Mouse (Mus musculus): Measurements from ENCODE around the gene Pcolce. TPM values are rescaled to one million over a fixed set of nuclear protein-coding genes. Genes with fewer than 3 reads are reported as not detected.

Pcolce gene
- polyA plus RNA-seq, 1 experiment from 2014 or later: 10.5 TPM

DNA sequence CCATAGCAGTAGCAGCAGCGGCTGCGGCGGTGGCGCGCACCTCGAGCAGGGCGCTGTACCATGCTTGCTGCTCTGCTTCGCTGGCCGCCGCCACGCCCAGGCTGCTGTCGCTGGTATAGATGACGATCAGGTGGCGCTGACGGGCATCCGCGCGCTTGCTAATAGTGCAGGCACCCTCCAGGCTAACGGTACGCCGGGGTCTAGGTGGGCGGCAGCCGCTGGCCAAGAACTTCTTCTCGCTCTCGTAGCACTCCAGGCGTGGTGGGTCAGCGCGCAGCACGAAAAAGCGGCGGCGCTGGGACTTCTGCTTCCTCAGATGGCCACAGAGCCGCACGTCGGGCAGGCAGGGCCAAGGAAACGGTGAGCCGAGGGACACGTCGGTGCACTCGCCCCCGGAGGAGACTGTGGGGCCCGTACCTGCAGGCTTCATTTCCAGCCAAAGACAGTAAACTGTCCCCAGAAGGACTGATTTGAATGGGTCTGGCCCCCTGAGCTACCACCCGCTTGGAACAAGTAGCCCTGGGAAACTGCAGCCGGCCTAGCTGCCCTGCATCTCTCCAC, 31.6 kb upstream of the Pcolce start:
- Histone ChIP-seq H3K9ac (replicated peaks) (peak overlapping the region; percentile 55), H3K9me3 (no peaks in the 10 kb centered on the region), H3K27ac (no peak overlapping the region), H3K36me3 (peaks cover 25% of the 10 kb centered on the region), H3K27me3 (peaks cover 49% of the 10 kb centered on the region), H3K4me3 (replicated peaks) (peak overlapping the region; percentile 31), H3K4me1 (replicated peaks) (peaks cover 30% of the 10 kb centered on the region), H3K4me2 (replicated peaks) (peak overlapping the region; percentile 46)
- ATAC-seq: 0 out of 2 replicates have a peak, but pooled peaks have one; percentile 25
- WGBS: 3% methylated on average over 44 of the region's 44 CpGs

DNA sequence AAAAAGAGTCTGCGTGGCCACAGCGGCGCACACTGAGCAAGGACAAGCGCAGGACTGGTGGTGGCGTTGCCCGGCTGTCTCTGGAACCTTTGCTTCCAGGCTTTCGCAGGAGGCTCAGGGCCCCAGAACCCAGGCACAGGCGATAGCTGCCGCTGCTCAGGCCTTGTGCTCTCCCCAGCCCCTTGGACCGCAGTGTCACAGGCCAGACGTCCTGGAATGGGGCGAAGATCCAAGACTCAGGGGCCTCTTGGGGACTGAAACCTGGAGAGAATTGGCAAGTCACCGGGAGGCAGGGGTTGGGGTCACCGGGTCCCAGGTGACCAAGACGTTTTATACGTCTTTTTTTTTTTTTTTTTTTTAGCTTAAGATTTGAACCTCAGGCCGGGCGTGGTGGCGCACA, 30.9 kb upstream of the Pcolce start:
- Histone ChIP-seq H3K4me2 (replicated peaks) (no peak overlapping the region), H3K4me3 (replicated peaks) (no peak overlapping the region), H3K27me3 (peaks cover 49% of the 10 kb centered on the region), H3K9ac (replicated peaks) (no peak overlapping the region), H3K27ac (no peak overlapping the region), H3K4me1 (replicated peaks) (peaks cover 23% of the 10 kb centered on the region), H3K9me3 (no peaks in the 10 kb centered on the region), H3K36me3 (peaks cover 32% of the 10 kb centered on the region)
- ATAC-seq: no peak
- WGBS: 34% methylated on average over 19 of the region's 19 CpGs

DNA sequence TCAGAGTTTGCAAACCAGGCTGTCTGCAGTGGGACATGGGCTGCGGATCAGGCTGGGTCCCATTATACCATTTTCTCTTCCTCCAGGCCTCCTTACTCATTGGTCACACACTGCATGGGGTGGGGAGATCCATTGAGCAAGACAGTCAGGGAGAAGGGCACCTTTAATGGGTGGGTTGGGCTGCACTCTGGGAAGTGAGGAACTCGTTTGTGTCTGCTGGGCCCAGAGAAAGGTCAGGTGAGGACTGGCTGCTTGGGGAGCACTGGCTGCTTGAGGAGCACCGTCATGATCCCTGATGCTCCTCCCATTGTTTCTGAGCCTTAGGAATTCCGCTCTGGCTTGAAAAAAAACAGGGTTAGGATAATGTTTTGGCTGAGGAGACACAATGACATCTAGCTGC, 29.3 kb upstream of the Pcolce start:
- Histone ChIP-seq H3K4me2 (replicated peaks) (no peak overlapping the region), H3K36me3 (peaks cover 48% of the 10 kb centered on the region), H3K9me3 (no peaks in the 10 kb centered on the region), H3K4me3 (replicated peaks) (no peak overlapping the region), H3K27ac (no peak overlapping the region), H3K4me1 (replicated peaks) (peaks cover 11% of the 10 kb centered on the region), H3K9ac (replicated peaks) (no peak overlapping the region), H3K27me3 (peaks cover 49% of the 10 kb centered on the region)
- no peak for ATAC-seq
- 51% methylated on average over 4 of the region's 4 CpGs for WGBS

DNA sequence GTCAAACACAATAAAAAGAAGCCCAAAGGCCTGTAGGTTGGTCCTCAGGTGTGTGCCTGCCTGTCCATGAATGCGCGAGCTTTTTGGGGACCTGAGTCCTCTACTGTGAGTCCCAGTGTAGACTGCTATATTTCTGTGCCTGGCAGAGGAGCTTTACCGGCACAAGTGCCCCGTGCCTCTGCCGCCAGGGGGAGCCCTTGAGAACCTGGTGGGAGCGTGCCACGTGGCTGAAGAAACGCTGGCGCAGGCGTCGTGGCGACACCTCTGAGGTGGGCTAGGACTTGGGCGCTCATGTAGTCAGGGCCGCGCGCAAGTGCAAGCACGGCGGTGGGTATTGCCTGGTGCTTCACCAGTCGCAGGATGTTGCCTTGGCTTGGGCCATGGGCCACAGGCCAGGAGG, 27.5 kb upstream of the Pcolce start, which contains the start of gene Sap25:
TSS of gene Sap25 (plus strand) at position 281 of the 400 bp plus-strand sequence.
- no peak within 1 kb of the TSS for H3K4me2 ChIP-seq (replicated peaks)
- 88% methylated on average over 19 of the region's 19 CpGs for WGBS
- peaks cover 34% of the 10 kb centered on the region for H3K27me3 ChIP-seq
- H3K4me3 ChIP-seq (replicated peaks): no peak within 1 kb of the TSS
- H3K27ac ChIP-seq: no peak within 1 kb of the TSS
- no peak within 1 kb of the TSS for H3K9ac ChIP-seq (replicated peaks)
- peaks cover 66% of the 10 kb centered on the region for H3K36me3 ChIP-seq
- H3K9me3 ChIP-seq: no peaks in the 10 kb centered on the region
- H3K4me1 ChIP-seq (replicated peaks): peaks cover 10% of the 10 kb centered on the region
- ATAC-seq: no peak

- H3K27me3 ChIP-seq: peaks cover 18% of the 10 kb centered on the region
- no peak for ATAC-seq
- H3K9me3 ChIP-seq: no peaks in the 10 kb centered on the region
- H3K4me3 ChIP-seq (replicated peaks): no peak overlapping the region
- H3K36me3 ChIP-seq: peaks cover 77% of the 10 kb centered on the region
- no peak overlapping the region for H3K4me2 ChIP-seq (replicated peaks)
- 86% methylated on average over 7 of the region's 7 CpGs for WGBS
- no peak overlapping the region for H3K27ac ChIP-seq
- no peak overlapping the region for H3K9ac ChIP-seq (replicated peaks)
- H3K4me1 ChIP-seq (replicated peaks): no peaks in the 10 kb centered on the region
Measured at GRCm38 (mm10) chr5:137639472-137639871, 25.9 kb upstream of the Pcolce start.

GRCm38 (mm10) chr5:137633397-137634084, 20.0 kb upstream of the Pcolce start:
- no peaks in the 10 kb centered on the region for H3K9me3 ChIP-seq
- H3K36me3 ChIP-seq: peaks cover 50% of the 10 kb centered on the region
- H3K27ac ChIP-seq: no peak overlapping the region
- H3K27me3 ChIP-seq: no peaks in the 10 kb centered on the region
- no peak overlapping the region for H3K4me2 ChIP-seq (replicated peaks)
- peaks cover 46% of the 10 kb centered on the region for H3K4me1 ChIP-seq (replicated peaks)
- H3K9ac ChIP-seq (replicated peaks): peak overlapping the region; percentile 28; the same call in 1 of the 2 replicates
- H3K4me3 ChIP-seq (replicated peaks): no peak overlapping the region
- WGBS: 81% methylated on average over 12 of the region's 12 CpGs
- no peak for ATAC-seq

DNA sequence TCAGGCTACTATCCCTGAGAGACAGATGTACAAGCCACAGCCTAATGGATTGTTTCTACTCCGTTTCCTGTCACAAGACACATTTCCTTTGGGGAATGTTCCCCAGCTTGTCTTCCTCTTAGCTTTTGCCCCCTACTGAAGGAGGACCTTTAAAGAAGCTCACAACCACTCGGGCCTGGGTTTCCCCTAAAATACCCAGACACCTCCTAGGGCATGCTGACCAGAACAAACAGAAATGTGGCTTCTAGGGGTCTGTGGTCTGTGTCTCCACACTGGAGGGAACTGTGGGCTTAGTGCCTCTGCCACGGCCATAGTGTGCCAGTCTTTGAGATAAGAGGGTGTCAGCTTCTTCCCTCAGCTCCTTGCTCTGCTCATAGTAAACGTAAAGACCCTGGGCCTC, 18.0 kb upstream of the Pcolce start:
- no peaks in the 10 kb centered on the region for H3K9me3 ChIP-seq
- H3K27ac ChIP-seq: peak overlapping the region; percentile 30; the same call in 1 of the 2 replicates
- H3K9ac ChIP-seq (replicated peaks): peak overlapping the region; percentile 89
- H3K36me3 ChIP-seq: peaks cover 30% of the 10 kb centered on the region
- H3K4me2 ChIP-seq (replicated peaks): peak overlapping the region; percentile 91
- peaks cover 55% of the 10 kb centered on the region for H3K4me1 ChIP-seq (replicated peaks)
- no peak overlapping the region for H3K4me3 ChIP-seq (replicated peaks)
- H3K27me3 ChIP-seq: no peaks in the 10 kb centered on the region
- 79% methylated on average over 4 of the region's 4 CpGs for WGBS
- no peak for ATAC-seq

- Histone ChIP-seq H3K27ac (peak overlapping the region; percentile 30; the same call in 1 of the 2 replicates), H3K9ac (replicated peaks) (peak overlapping the region; percentile 89), H3K27me3 (no peaks in the 10 kb centered on the region), H3K4me2 (replicated peaks) (peak overlapping the region; percentile 91), H3K4me1 (replicated peaks) (peaks cover 55% of the 10 kb centered on the region), H3K4me3 (replicated peaks) (peak overlapping the region; percentile 90; the same call in 1 of the 2 replicates), H3K9me3 (no peaks in the 10 kb centered on the region), H3K36me3 (peaks cover 26% of the 10 kb centered on the region)
- 75% methylated on average over 9 of the region's 9 CpGs for WGBS
- ATAC-seq: no peak
Measured at GRCm38 (mm10) chr5:137631171-137631570, 17.6 kb upstream of the Pcolce start.

- Histone ChIP-seq H3K36me3 (peaks cover 20% of the 10 kb centered on the region), H3K27me3 (no peaks in the 10 kb centered on the region), H3K9ac (replicated peaks) (peak overlapping the region; percentile 89), H3K9me3 (no peaks in the 10 kb centered on the region), H3K4me1 (replicated peaks) (peaks cover 55% of the 10 kb centered on the region), H3K4me2 (replicated peaks) (peak overlapping the region; percentile 91), H3K27ac (peak overlapping the region; percentile 44; the same call in 1 of the 2 replicates), H3K4me3 (replicated peaks) (peak overlapping the region; percentile 90)
- WGBS: 42% methylated on average over 3 of the region's 3 CpGs
- no peak for ATAC-seq
Measured at GRCm38 (mm10) chr5:137630602-137631001, 17.0 kb upstream of the Pcolce start.

DNA sequence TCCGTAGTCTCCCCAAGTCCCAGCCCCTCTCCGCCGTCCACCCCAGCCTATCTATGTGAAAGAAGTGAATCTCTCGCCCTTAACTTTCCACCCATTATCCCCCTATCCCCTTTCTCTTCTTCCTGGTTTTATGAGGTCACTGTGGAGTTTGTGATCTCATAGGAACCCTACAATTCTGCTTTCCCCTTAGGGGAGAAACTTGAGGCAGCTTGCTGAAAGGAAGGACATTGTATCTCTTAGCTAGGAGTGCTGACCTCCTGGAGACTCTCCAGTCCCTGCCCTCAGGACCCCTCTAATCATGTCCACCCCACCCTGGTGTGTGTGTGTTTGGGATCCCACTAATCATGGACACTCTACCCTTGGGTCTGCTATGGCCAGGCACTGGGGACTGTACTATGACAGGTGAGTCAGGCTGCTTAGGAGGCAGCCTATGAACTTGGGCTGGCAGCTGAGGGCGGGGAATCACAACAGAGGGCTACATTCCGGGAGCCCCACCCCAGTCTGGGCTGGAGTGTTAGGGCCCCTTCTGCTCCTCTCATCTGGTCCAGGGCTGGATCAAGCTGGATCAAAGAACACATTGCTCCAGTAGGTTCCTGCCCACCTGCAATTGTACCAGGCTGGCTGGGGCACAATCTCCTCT, 16.4 kb upstream of the Pcolce start:
- Histone ChIP-seq H3K36me3 (peaks cover 14% of the 10 kb centered on the region), H3K4me2 (replicated peaks) (peak overlapping the region; percentile 91), H3K4me1 (replicated peaks) (peaks cover 55% of the 10 kb centered on the region), H3K27me3 (no peaks in the 10 kb centered on the region), H3K27ac (peak overlapping the region; percentile 44; the same call in 1 of the 2 replicates), H3K9ac (replicated peaks) (peak overlapping the region; percentile 89), H3K9me3 (no peaks in the 10 kb centered on the region), H3K4me3 (replicated peaks) (peak overlapping the region; percentile 90)
- WGBS: 31% methylated on average over 6 of the region's 6 CpGs
- no peak for ATAC-seq

GRCm38 (mm10) chr5:137629306-137629721, 15.7 kb upstream of the Pcolce start:
- Histone ChIP-seq H3K27me3 (no peaks in the 10 kb centered on the region), H3K9ac (replicated peaks) (peak overlapping the region; percentile 89), H3K4me1 (replicated peaks) (peaks cover 55% of the 10 kb centered on the region), H3K4me2 (replicated peaks) (peak overlapping the region; percentile 91), H3K4me3 (replicated peaks) (peak overlapping the region; percentile 90), H3K27ac (peak overlapping the region; percentile 94), H3K9me3 (no peaks in the 10 kb centered on the region), H3K36me3 (peaks cover 14% of the 10 kb centered on the region)
- peak; percentile 24 for ATAC-seq
- under 1% methylated on average over 23 of the region's 23 CpGs for WGBS
